Mouse (Mus musculus) splenic B cell, adult 2 months (primary cell): ENCODE results near the gene Gm8011.
"Not testable (repeated sequence)": the region's sequence is repeated elsewhere in the genome, so short reads cannot be mapped to it uniquely, and the experiment has no call there.

Source experiments
- DNase-seq: peaks from one replicate; pipeline ENCODE4 v3.0.0-alpha.2; 2011; ENCODE audit warnings: low read depth, low spot score
- H3K27me3 ChIP-seq: 2 replicates; pipeline ENCODE4 v1.6.1; 2012; ENCODE audit warnings: mild to moderate bottlenecking, low read length, moderate library complexity, mixed read lengths; ENCODE audit not compliant: control insufficient read depth, poor library complexity, insufficient read depth, severe bottlenecking
- H3K36me3 ChIP-seq: 2 replicates; pipeline ENCODE4 v1.6.1; 2012; ENCODE audit warnings: mild to moderate bottlenecking, low read length, moderate library complexity, mixed read lengths; ENCODE audit not compliant: control insufficient read depth, poor library complexity, insufficient read depth, severe bottlenecking

The Gm8011 gene

GRCm38 (mm10) chr14:42463581-42463980, at the start of gene Gm8011:
Gene Gm8011, plus strand, starts transcription at chr14:42463881.
- not testable (repeated sequence) for DNase-seq, H3K27me3 ChIP-seq, H3K36me3 ChIP-seq

DNA sequence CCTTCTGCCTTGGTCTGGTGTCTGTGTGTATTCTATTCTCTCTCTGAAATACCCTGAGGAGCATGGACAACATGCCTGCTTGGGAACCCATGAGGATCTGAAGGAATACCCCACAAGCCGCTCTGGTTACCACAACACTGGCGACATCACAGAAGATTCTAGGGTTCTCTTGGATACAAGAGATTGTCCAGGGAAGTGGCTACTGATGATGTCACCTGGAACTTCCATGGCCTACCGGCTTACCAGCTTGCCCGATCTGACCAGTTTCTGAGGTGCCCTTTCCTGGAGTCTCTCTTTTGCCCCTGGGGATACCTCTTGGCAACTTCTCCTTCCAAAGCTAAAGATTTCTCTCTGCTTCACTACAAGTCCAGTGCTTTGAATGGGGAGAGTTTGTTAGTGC, 24.1 kb upstream of the Gm8011 start, which contains the start of gene Gm8005:
Gene Gm8005, minus strand, starts transcription at position 101 of the 400 bp plus-strand sequence.
- not testable (repeated sequence) for H3K36me3 ChIP-seq, H3K27me3 ChIP-seq, DNase-seq

DNA sequence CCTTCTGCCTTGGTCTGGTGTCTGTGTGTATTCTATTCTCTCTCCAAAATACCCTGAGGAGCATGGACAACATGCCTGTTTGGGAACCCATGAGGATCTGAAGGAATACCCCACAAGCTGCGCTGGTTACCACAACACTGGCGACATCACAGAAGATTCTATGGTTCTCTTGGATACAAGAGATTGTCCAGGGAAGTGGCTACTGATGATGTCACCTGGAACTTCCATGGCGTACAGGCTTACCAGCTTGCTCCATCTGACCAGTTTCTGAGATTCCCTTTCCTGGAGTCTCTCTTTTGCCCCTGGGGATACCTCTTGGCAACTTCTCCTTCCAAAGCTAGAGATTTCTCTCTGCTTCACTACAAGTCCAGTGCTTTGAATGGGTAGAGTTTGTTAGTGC, 38.6 kb downstream of the Gm8011 start, which contains the start of gene Gm8020:
Gene Gm8020, minus strand, starts transcription at position 101 of the 400 bp plus-strand sequence.
- not testable (repeated sequence) for H3K27me3 ChIP-seq, DNase-seq, H3K36me3 ChIP-seq
